Mouse (Mus musculus): ENCODE measurements around the gene Parvb.

The Parvb gene

GRCm38 (mm10) chr15:84323966-84324869, 92.4 kb downstream of the Parvb start, which contains the start of gene Parvg:
Gene Parvg (plus strand): TSS chr15:84324026.
- DNase-seq (ENCODE audit: inconsistent ontology term), result no peak

GRCm38 (mm10) chr15:84324870-84325553, 93.2 kb downstream of the Parvb start:
- no peak for DNase-seq (ENCODE audit: inconsistent ontology term)

DNA sequence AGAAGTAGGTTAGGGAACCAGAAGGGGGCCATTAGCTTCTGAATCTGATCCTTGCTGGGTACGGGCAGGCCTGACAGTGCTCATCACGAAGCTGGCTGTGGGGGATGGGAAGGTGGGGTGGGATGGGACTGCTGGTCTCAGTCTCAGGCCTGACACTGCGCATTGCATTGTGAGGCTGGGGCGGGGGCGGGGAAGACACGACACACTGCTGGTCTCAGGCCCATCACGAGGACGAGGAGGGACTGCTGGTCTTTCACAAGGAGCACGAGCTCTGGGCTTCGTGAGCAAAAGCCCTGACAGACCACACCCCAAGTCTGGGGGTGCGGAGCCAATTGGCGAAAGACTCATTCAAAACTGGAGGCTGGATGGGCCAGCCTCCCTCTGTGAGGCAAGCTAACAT, 93.9 kb downstream of the Parvb start:
- DNase-seq (ENCODE audit: inconsistent ontology term), result no peak

DNA sequence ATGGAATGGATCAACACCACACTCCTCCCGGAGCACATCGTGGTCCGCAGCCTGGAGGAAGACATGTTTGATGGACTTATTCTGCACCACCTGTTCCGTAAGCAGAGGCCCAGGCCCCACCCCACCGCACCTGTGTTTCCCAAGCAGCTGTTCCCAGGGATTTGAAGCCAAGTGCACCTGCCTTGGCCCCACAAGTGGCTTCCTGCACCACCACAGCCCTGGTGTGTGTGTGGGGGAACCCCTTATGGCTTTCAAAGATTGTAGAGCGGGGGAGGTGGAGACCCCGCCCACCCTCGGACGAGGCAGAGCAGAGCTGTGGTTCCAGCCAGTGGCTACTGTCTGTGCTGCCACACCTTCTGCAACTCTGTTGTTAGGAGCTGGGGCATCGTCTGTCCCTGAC, 97.0 kb downstream of the Parvb start:
- no peak for DNase-seq (ENCODE audit: inconsistent ontology term)

- no peak for DNase-seq (ENCODE audit: inconsistent ontology term)
Observed at GRCm38 (mm10) chr15:84329940-84330339, 98.1 kb downstream of the Parvb start.

- no peak for DNase-seq (ENCODE audit: inconsistent ontology term)
Observed at GRCm38 (mm10) chr15:84331066-84331612, 99.3 kb downstream of the Parvb start.

- no peak for DNase-seq (ENCODE audit: inconsistent ontology term)
Observed at GRCm38 (mm10) chr15:84336281-84336817, 104.5 kb downstream of the Parvb start.

DNA sequence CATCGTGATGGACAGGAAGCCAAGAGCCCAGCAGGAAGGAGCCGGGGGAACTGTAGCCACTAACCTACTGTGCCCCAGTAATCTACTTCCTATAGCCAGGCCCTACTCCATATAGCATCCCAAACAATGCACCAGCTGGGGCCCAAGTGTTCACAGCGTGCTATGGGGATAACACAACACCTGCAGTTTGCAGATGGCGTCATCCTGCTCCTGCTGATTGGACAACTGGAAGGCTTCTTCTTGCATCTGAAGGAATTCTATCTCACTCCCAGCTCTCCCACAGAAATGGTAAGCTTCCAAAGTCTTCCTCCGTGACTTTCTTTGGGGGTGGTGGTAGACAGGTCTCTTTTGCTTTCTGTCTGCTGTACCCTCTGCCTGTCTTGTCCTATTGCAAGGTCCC, 105.8 kb downstream of the Parvb start:
- no peak for DNase-seq (ENCODE audit: inconsistent ontology term)

DNA sequence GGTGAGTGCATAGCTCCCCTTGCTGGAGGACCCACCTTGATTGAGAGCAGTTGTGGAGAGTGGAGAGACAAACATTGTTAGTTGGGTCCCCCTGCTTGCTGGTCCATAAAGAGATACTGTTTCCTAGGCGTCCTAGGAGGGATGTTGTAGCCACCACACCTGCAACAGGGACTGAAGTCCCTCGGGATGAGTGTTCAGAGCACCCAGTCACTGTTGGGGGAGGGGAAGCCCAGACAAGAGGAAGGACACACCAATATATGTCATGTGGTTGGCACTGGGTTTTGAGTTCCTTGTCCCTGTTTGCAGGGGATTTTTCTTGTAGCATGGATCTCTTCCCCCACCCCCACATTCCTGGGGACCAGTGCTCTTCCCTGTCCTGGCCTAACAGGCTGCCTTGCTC, 109.1 kb downstream of the Parvb start:
- DNase-seq (ENCODE audit: inconsistent ontology term), result no peak

GRCm38 (mm10) chr15:84348769-84349168, 116.9 kb downstream of the Parvb start:
- no peak for DNase-seq (ENCODE audit: inconsistent ontology term)

DNA sequence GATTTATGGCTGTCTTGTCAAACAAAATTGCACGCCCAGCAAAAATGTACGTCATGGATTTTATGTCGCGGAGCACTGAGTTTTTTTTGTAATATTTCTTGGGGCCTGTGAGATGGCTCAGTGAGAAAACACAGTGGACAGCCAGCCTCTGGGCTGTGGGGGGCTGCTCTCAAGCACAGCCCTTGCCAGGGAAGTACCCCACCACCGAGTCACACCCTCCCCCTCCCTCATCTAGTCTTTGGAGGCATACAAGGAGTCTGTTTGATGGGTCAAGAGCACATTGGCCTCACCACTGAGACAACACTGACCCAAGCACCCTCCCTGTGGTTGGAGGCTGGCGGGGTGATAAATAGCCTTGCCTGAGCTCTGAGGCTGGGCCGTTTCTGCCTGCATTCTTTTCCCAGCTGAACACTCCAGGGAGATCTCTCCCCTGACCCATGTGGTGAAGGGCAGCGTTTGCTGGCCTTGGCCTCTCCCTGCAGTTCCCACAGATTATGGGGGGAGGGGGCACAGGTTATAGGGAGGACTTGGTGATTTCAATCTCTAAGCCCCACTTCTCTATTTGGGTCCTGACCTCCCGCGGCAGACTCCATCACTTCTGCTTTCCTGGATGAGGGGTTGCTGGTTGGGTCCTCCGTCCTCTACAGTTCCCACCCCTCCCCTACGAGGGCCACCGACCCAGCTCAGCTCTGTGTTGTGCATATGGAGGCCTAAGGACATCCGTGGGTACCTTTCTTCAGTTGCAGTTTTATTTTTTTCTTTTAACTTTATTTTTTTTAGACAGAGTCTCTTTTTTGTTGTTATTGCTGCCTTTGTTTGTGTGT, 118.3 kb downstream of the Parvb start:
- peak; percentile 5 for DNase-seq (ENCODE audit: inconsistent ontology term)

DNA sequence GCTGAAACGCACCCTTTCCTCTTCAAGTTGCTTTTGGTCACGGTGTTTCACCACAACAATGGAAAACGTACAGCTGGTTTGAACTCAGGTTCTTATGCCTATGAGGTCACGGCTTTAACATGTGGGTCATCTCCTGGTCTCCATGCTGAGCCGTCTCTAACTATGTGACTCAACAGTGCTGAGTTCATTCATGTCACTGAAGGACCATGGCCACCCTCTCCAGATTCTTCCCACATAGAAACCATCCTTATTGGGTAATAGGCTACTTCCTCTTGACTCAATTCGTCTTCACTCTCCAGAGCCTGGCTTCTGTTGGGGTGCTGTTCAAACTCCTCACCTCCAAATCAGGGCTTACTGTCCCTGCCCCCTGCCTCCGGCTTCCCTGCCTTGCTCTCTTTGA, 119.5 kb downstream of the Parvb start:
- no peak for DNase-seq (ENCODE audit: inconsistent ontology term)

- no peak for DNase-seq (ENCODE audit: inconsistent ontology term)
Observed at GRCm38 (mm10) chr15:84351915-84352844, 120.3 kb downstream of the Parvb start.

DNA sequence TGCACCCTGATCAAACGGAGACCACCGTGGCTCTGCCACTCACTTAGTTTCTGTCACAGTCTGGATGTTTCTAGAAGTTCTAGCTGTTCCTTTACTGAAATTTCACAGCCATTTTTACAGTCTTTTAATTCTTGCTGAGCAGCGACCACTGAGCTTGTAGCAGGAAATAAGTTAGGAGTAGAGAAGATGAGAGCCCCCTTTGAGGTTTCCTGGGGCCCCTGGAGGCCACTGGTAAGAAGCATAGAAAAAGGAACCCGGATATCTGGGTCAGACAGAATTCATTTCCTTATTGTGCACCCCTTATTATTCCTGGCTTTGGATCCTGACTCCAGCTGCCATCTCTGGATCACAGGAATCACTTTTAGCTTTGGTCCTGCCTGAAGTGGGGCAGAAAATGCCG, 123.2 kb downstream of the Parvb start:
- DNase-seq (ENCODE audit: inconsistent ontology term), result no peak

DNA sequence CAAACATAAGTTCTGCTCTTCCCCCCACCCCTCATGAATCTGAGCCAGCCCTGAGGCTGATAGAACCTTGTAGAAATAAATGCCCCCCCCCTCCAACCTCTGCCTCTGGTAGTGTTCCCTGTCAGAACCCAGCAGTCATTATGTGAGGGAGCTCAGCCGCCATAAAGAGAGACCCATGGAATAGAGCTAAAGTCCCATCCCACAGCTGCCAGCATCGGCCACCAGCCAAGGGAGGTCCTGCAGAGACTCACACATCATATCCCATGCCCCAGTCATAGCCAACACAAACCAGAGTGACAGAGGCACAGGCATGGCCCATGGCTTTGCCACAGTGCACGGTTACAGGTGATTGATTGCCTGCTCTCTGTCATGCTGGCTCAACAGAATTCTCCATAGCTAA, 132.9 kb downstream of the Parvb start:
- no peak for DNase-seq (ENCODE audit: inconsistent ontology term)

Data from Muller cell, postnatal 12 days (primary cell).